Mouse (Mus musculus): Measurements from ENCODE around the gene Epb41l2.

DNA sequence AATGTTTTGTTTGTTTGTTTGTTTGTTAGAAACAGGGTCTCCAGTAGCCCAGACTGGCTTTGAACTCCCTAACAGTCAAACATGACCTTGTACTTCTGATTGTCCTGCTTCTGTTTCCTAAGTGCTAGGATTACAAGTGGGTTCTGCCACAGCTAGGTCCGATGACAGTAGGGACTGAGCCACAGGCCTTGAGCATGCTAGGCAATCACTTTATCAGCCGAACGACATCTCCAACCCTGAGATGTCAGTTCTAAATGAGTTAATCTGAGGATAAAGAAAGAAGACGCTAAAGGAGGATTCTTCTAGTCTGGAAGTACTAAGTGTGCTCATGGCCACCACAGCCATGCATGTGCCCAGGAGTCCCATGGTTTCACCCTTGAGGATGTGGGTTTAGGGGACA lies 48.9 kb upstream of the Epb41l2 start:
- TF ChIP-seq CTCF (IDR thresholded peaks at IDR 0.05; ENCODE audit: low read depth) = no peak
- TF ChIP-seq EP300 (IDR thresholded peaks at IDR 0.05; ENCODE audit: low read depth) = no peak
